ENCODE assay signal across 8 mouse cellular contexts in the genomic region with DNA sequence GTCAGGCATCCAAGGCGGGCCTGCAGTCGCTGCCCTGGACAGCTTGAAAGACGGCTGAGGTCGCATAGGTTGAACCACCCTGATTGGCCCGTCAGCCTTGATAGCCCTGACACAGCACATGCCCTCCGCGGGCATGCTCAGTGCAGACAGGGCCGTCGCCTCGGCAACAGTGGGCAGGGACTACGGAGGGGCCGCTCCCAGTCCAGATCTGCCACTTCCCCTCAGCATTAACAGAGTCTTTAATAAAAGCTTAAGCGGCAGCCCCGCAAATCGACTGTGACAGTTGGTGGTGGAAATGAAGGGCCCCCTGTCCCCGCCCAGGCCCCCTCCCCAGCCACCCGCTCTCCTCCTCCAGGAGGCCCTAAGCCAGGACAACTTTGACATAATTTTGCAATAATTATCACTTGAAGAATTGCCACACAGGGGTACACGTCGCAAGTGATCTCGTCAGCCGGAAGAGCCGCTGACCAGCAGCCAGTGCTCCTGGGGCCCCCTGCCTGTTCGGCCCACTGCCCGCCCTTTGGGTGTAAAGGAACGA.
DNase-seq lines count a peak whose midpoint lies in the region; ATAC-seq lines count a peak whose summit lies in the region.

No protein-coding gene starts in this region.

- peak overlapping the region; percentile 36 for H3K4me2 ChIP-seq in forebrain, embryonic 16.5 days (ENCODE audit: low read length)
- H3K4me2 ChIP-seq in hindbrain, embryonic 15.5 days, result peak overlapping the region; percentile 42
- peak overlapping the region; percentile 45 for H3K4me2 ChIP-seq in midbrain, embryonic 15.5 days
- H3K4me2 ChIP-seq in stomach, embryonic 16.5 days (ENCODE audit: low read depth, low read length), result peak overlapping the region; percentile 38

- H3K9me3 ChIP-seq in forebrain, embryonic 16.5 days (ENCODE audit: control insufficient read depth, low read length), result no peaks in the 10 kb centered on the region
- no peaks in the 10 kb centered on the region for H3K9me3 ChIP-seq in hindbrain, embryonic 15.5 days
- no peaks in the 10 kb centered on the region for H3K9me3 ChIP-seq in midbrain, embryonic 15.5 days
- H3K9me3 ChIP-seq in stomach, embryonic 16.5 days (replicated peaks; ENCODE audit: control insufficient read depth, low read length), result no peaks in the 10 kb centered on the region

- H3K4me3 ChIP-seq in forebrain, embryonic 16.5 days (replicated peaks; ENCODE audit: low read length), result no peak overlapping the region
- H3K4me3 ChIP-seq in hindbrain, embryonic 15.5 days, result 0 out of 2 replicates have a peak overlapping the region, but pooled peaks have one; percentile 11
- peak overlapping the region; percentile 12; the same call in 1 of the 2 replicates for H3K4me3 ChIP-seq in midbrain, embryonic 15.5 days
- H3K4me3 ChIP-seq in stomach, embryonic 16.5 days (replicated peaks; ENCODE audit: low read length), result peak overlapping the region; percentile 13

- H3K36me3 ChIP-seq in forebrain, embryonic 16.5 days (ENCODE audit: control insufficient read depth, insufficient read depth), result no peaks in the 10 kb centered on the region
- no peaks in the 10 kb centered on the region for H3K36me3 ChIP-seq in hindbrain, embryonic 15.5 days
- no peaks in the 10 kb centered on the region for H3K36me3 ChIP-seq in midbrain, embryonic 15.5 days (replicated peaks)
- 0 out of 2 replicates have a peak, but pooled peaks cover 5% of the 10 kb centered on the region for H3K36me3 ChIP-seq in stomach, embryonic 16.5 days (ENCODE audit: control insufficient read depth, insufficient read depth, low read length)

- 6% methylated on average over 25 of the region's 25 CpGs for WGBS in forebrain, embryonic 16.5 days
- 5% methylated on average over 25 of the region's 25 CpGs for WGBS in hindbrain, embryonic 15.5 days
- 4% methylated on average over 25 of the region's 25 CpGs for WGBS in midbrain, embryonic 15.5 days
- WGBS in stomach, embryonic 16.5 days, result 9% methylated on average over 25 of the region's 25 CpGs

- peaks cover 16% of the 10 kb centered on the region for H3K4me1 ChIP-seq in forebrain, embryonic 16.5 days (replicated peaks; ENCODE audit: control insufficient read depth, insufficient read depth, low read length)
- peaks cover 19% of the 10 kb centered on the region for H3K4me1 ChIP-seq in hindbrain, embryonic 15.5 days (replicated peaks)
- H3K4me1 ChIP-seq in midbrain, embryonic 15.5 days, result peaks cover 21% of the 10 kb centered on the region
- peaks cover 31% of the 10 kb centered on the region for H3K4me1 ChIP-seq in stomach, embryonic 16.5 days (ENCODE audit: control insufficient read depth, insufficient read depth, low read length)

- H3K9ac ChIP-seq in forebrain, embryonic 16.5 days (replicated peaks; ENCODE audit: low read depth, low read length), result peak overlapping the region; percentile 47
- H3K9ac ChIP-seq in hindbrain, embryonic 15.5 days, result peak overlapping the region; percentile 15; the same call in 1 of the 2 replicates
- H3K9ac ChIP-seq in midbrain, embryonic 15.5 days, result no peak overlapping the region
- H3K9ac ChIP-seq in stomach, embryonic 16.5 days (ENCODE audit: low read length), result peak overlapping the region; percentile 53

- DNase-seq in cerebellum, postnatal 10 days, result peak; percentile 71 to 80
- DNase-seq in cerebellum, adult 9-11 months, result no peak
- DNase-seq in adrenal gland, adult 2 months, result peak; percentile 91
- DNase-seq in liver, result peak; percentile 77

- ATAC-seq in forebrain, embryonic 16.5 days, result peak; percentile 86
- peak; percentile 87 for ATAC-seq in hindbrain, embryonic 15.5 days (ENCODE audit: low FRiP score, low read depth)
- ATAC-seq in midbrain, embryonic 15.5 days (replicated peaks), result peak; percentile 90
- peak; percentile 90 for ATAC-seq in stomach, embryonic 16.5 days (ENCODE audit: insufficient read depth, low FRiP score)

- no peak overlapping the region for H3K27ac ChIP-seq in forebrain, embryonic 16.5 days (ENCODE audit: low read length)
- H3K27ac ChIP-seq in hindbrain, embryonic 15.5 days (replicated peaks), result peak overlapping the region; percentile 23
- H3K27ac ChIP-seq in midbrain, embryonic 15.5 days, result 0 out of 2 replicates have a peak overlapping the region, but pooled peaks have one; percentile 26
- H3K27ac ChIP-seq in stomach, embryonic 16.5 days (ENCODE audit: low read length), result peak overlapping the region; percentile 71

- H3K27me3 ChIP-seq in forebrain, embryonic 16.5 days (replicated peaks; ENCODE audit: control insufficient read depth, insufficient read depth, low read length), result peaks cover 4% of the 10 kb centered on the region; the same call in 1 of the 2 replicates
- H3K27me3 ChIP-seq in hindbrain, embryonic 15.5 days, result peaks cover 26% of the 10 kb centered on the region; the same call in 1 of the 2 replicates
- peaks cover 36% of the 10 kb centered on the region for H3K27me3 ChIP-seq in midbrain, embryonic 15.5 days (replicated peaks)
- no peaks in the 10 kb centered on the region for H3K27me3 ChIP-seq in stomach, embryonic 16.5 days (ENCODE audit: control insufficient read depth, insufficient read depth, low read length)
